16 mouse cellular contexts compared by ENCODE assay signal in genomic region chr6:127447686-127448460, GRCm38 (mm10). TPM values are rescaled to one million over a fixed set of nuclear protein-coding genes. Genes with fewer than 3 reads are reported as not detected.
A peak's percentile ranks its signal among the peaks of the same experiment; 100 is the strongest.
DNase-seq lines count a peak whose midpoint lies in the region; ATAC-seq and TF ChIP-seq lines count a peak whose summit lies in the region.
"Had no signal": no experiment of that assay in that cellular context is flagged by ENCODE, and none has a peak within 500 bp of the region (broad histone marks: within the 10 kb centered on the region; RNA-seq: fewer than 3 reads in every experiment).

No protein-coding gene starts in this region.

- TF ChIP-seq CTCF in forebrain, postnatal 0 days (IDR thresholded peaks at IDR 0.05; ENCODE audit: low read depth), result no peak
- TF ChIP-seq CTCF in small intestine, adult 2 months (IDR thresholded peaks at IDR 0.05; ENCODE audit: extremely low read depth, insufficient read length, insufficient replicate concordance, low read depth, low read length), result no peak

- H3K9me3 ChIP-seq in forebrain, embryonic 10.5 days, result no peaks in the 10 kb centered on the region
- no peaks in the 10 kb centered on the region for H3K9me3 ChIP-seq in forebrain, postnatal 0 days (ENCODE audit: low read length)

- H3K4me1 ChIP-seq in forebrain, embryonic 10.5 days, result peaks cover 56% of the 10 kb centered on the region
- H3K4me1 ChIP-seq in forebrain, postnatal 0 days (ENCODE audit: insufficient read depth), result no peaks in the 10 kb centered on the region
- peaks cover 4% of the 10 kb centered on the region; the same call in 1 of the 2 replicates for H3K4me1 ChIP-seq in brown adipose tissue, adult 24 weeks (ENCODE audit: control insufficient read depth, insufficient read depth, insufficient read length, low read length)
- peaks cover 6% of the 10 kb centered on the region; the same call in 1 of the 2 replicates for H3K4me1 ChIP-seq in small intestine, adult 2 months (ENCODE audit: control insufficient read depth, insufficient read depth, insufficient read length, low read length)

- H3K27me3 ChIP-seq in forebrain, embryonic 10.5 days (ENCODE audit: poor library complexity, severe bottlenecking), result peaks cover 18% of the 10 kb centered on the region
- no peaks in the 10 kb centered on the region for H3K27me3 ChIP-seq in forebrain, postnatal 0 days (ENCODE audit: insufficient read depth, low read length)
- H3K27me3 ChIP-seq in small intestine, adult 2 months (ENCODE audit: control insufficient read depth, insufficient read depth, low read length), result no peaks in the 10 kb centered on the region

- H3K4me3 ChIP-seq in forebrain, embryonic 10.5 days, result no peak overlapping the region
- H3K4me3 ChIP-seq in forebrain, postnatal 0 days (ENCODE audit: low read depth, low read length), result no peak overlapping the region
- peak overlapping the region; percentile 51; the same call in 1 of the 2 replicates for H3K4me3 ChIP-seq in brown adipose tissue, adult 24 weeks (ENCODE audit: insufficient read depth, low read depth, low read length)
- no peak overlapping the region for H3K4me3 ChIP-seq in small intestine, adult 2 months (ENCODE audit: low read depth, low read length)
- H3K4me3 ChIP-seq: layer of hippocampus, adult 2 months had no signal

- TF ChIP-seq POLR2A in small intestine, adult 2 months (IDR thresholded peaks at IDR 0.05; ENCODE audit: low read depth, low read length), result no peak

- H3K9ac ChIP-seq in forebrain, postnatal 0 days, result no peak overlapping the region

- H3K27ac ChIP-seq in forebrain, embryonic 10.5 days, result peak overlapping the region; percentile 90
- no peak overlapping the region for H3K27ac ChIP-seq in forebrain, postnatal 0 days (ENCODE audit: low read depth, low read length)
- H3K27ac ChIP-seq in brown adipose tissue, adult 24 weeks (replicated peaks; ENCODE audit: low read depth, low read length), result no peak overlapping the region
- H3K27ac ChIP-seq in small intestine, adult 2 months (ENCODE audit: insufficient read depth, low read depth, low read length), result 0 out of 2 replicates have a peak overlapping the region, but pooled peaks have one; percentile 64
- H3K27ac ChIP-seq: layer of hippocampus, adult 2 months had no signal

- DNase-seq in forebrain, embryonic 10.5 days (ENCODE audit: extremely low spot score, low spot score), result no peak
- DNase-seq in forebrain, postnatal 0 days, result no peak
- peak; percentile 8 for DNase-seq in ovary, adult 18-20 months (ENCODE audit: low spot score)
- DNase-seq in ovary, postnatal 10 days (ENCODE audit: low spot score), result no peak
- no peak for DNase-seq in frontal cortex, postnatal 10 days (ENCODE audit: low spot score in 2 of 2)
- DNase-seq in right cerebral cortex, postnatal 4 days, result no peak
- DNase-seq: adrenal gland, postnatal 36 days; cerebellum, adult 11-12 months; embryo, embryonic 11 days; gastrocnemius, postnatal 36 days; right cerebral cortex, postnatal 25 days; thymus, adult 18-20 months had no signal

- H3K36me3 ChIP-seq in forebrain, embryonic 10.5 days (replicated peaks), result no peaks in the 10 kb centered on the region
- H3K36me3 ChIP-seq in forebrain, postnatal 0 days (ENCODE audit: insufficient read depth), result no peaks in the 10 kb centered on the region
- no peaks in the 10 kb centered on the region for H3K36me3 ChIP-seq in small intestine, adult 2 months (ENCODE audit: control insufficient read depth, insufficient read depth, low read length)

- WGBS in forebrain, embryonic 10.5 days, result 69% methylated on average over 10 of the region's 10 CpGs
- 55% methylated on average over 10 of the region's 10 CpGs for WGBS in forebrain, postnatal 0 days
- 46% methylated on average over 10 of the region's 10 CpGs for WGBS in small intestine, adult 2 months

- no peak for ATAC-seq in forebrain, postnatal 0 days
- ATAC-seq: intestine, postnatal 0 days had no signal

- H3K4me2 ChIP-seq in forebrain, postnatal 0 days (ENCODE audit: low read depth), result no peak overlapping the region

RNA-seq across cellular contexts. Expression of gene Parp11, which starts 1.2 kb away (rescaled TPM):
- polyA plus RNA-seq in forebrain, embryonic 10.5 days (2016; fragmentation: Nextera tagmentation; extraction: Ambion mirVana), result 35.3 and 38.8 TPM in 2 replicates
- total RNA-seq in forebrain, postnatal 0 days (2014; rRNA removed), result 57.6 and 60.9 TPM in 2 replicates
- 38.4 and 45.8 TPM in 2 replicates for polyA plus RNA-seq in forebrain, postnatal 0 days (2015; fragmentation: Nextera tagmentation; extraction: Ambion mirVana)
- polyA plus RNA-seq in brown adipose tissue, adult 24 weeks (2012; ENCODE audit: insufficient read depth, insufficient read length, missing spikeins), result 3.4 and 8.6 TPM in 2 replicates
- polyA plus RNA-seq in small intestine, adult 2 months (2012; rRNA removed), result 1.2 and 3.8 TPM in 2 replicates

Comparison
In these comparisons a context has a peak if more than half of its experiments do, and no peak if none do; other contexts are left out.
1. H3K27ac ChIP-seq: peak in forebrain, embryonic 10.5 days (single experiment) and small intestine, adult 2 months (single experiment); none in forebrain, postnatal 0 days (single experiment) and brown adipose tissue, adult 24 weeks (single experiment).